Mouse (Mus musculus): ENCODE results near the gene Msi2. TPM values are rescaled to one million over a fixed set of nuclear protein-coding genes. Genes with fewer than 3 reads are reported as not detected.

Gene Msi2
- polyA plus RNA-seq, 1 experiment from 2014 or later, result 13.1 TPM

GRCm38 (mm10) chr11:88331722-88332121 is 386.6 kb downstream of the Msi2 start:
- 76% methylated on average over 8 of the region's 8 CpGs for WGBS
- ATAC-seq (ENCODE audit: insufficient number of reproducible peaks, low FRiP score, low TSS enrichment, low read depth), result no peak

GRCm38 (mm10) chr11:88330799-88331198 is 387.5 kb downstream of the Msi2 start:
- Histone ChIP-seq H3K4me2 (no peak overlapping the region), H3K4me1 (peaks cover 37% of the 10 kb centered on the region), H3K4me3 (no peak overlapping the region), H3K9me3 (no peaks in the 10 kb centered on the region), H3K27me3 (no peaks in the 10 kb centered on the region), H3K9ac (no peak overlapping the region), H3K36me3 (no peaks in the 10 kb centered on the region), H3K27ac (0 out of 2 replicates have a peak overlapping the region, but pooled peaks have one; percentile 6)
- ATAC-seq (ENCODE audit: insufficient number of reproducible peaks, low FRiP score, low TSS enrichment, low read depth), result no peak
- 43% methylated on average over 11 of the region's 11 CpGs for WGBS

More at GRCm38 (mm10) chr11:88331722-88332121, 386.6 kb downstream of the Msi2 start:
- H3K4me2 ChIP-seq, result no peak overlapping the region
- H3K36me3 ChIP-seq, result no peaks in the 10 kb centered on the region
- H3K9me3 ChIP-seq, result no peaks in the 10 kb centered on the region
- H3K27me3 ChIP-seq, result no peaks in the 10 kb centered on the region
- no peak overlapping the region for H3K27ac ChIP-seq
- no peak overlapping the region for H3K9ac ChIP-seq
- H3K4me1 ChIP-seq, result peaks cover 37% of the 10 kb centered on the region
- no peak overlapping the region for H3K4me3 ChIP-seq

DNA sequence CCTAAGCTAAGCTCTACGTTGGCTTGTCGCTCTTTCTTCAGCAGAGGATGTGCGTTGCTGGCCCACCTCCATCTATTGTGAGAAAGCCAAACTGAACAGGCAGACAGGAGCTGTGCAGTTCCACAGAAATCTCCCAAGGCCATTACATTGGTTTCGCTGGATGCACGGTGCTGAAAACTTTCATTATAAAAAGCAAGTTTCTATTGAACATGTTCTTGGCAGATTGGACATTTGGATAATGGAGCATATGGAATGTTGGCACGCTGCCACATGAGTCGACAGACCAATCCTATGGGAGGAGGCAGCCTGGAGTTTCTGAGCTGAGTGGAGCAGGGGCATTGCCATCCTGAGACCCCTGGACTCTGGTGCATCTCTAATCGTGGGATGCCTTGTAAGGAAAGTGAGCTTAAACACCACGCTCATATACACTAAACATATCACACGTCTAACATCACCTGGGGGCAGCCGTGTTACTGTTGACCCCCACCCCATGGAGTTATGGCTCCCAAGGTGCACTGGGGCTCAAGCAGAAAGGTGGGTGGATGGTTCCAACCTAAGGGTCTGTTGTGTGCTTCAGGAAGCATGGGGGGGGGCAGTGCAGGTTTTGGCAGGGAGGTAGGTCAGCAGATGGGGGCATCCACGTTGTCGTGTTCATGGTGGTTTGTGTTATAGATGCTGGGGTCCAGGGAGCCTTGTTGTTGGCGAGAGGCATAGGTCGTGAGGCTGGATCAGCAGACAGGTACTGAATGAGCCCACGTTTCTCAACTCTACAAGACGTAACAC is 389.3 kb downstream of the Msi2 start:
- Histone ChIP-seq H3K27me3 (no peaks in the 10 kb centered on the region), H3K4me1 (peaks cover 37% of the 10 kb centered on the region), H3K4me3 (no peak overlapping the region), H3K27ac (no peak overlapping the region), H3K9me3 (no peaks in the 10 kb centered on the region), H3K9ac (no peak overlapping the region), H3K4me2 (no peak overlapping the region), H3K36me3 (no peaks in the 10 kb centered on the region)
- WGBS, result 60% methylated on average over 17 of the region's 17 CpGs
- no peak for ATAC-seq (ENCODE audit: insufficient number of reproducible peaks, low FRiP score, low TSS enrichment, low read depth)

DNA sequence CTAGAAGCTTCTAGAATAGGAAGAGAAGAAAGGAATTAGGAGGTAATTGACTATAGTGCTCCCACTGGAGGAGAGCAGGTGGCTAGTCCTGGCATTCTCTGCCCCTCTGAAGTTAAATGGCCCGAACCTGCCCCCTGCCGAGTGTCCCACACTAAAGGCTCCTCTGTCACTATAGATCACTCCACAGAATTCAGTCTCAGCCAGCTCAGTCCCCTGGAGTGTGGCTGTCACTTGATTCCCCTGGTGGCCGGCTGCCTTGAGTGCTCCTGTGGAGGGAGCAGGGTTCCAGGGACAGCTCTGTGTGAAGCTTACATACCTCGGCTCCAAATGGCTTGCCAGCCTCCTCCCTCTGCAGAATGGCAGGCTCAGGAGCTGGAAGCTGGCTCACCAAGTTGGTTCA is 391.3 kb downstream of the Msi2 start:
- H3K4me2 ChIP-seq, result no peak overlapping the region
- 14% methylated on average over 4 of the region's 4 CpGs for WGBS
- H3K27ac ChIP-seq, result no peak overlapping the region
- ATAC-seq (ENCODE audit: insufficient number of reproducible peaks, low FRiP score, low TSS enrichment, low read depth), result no peak; the same call in 1 of the 2 replicates
- peaks cover 32% of the 10 kb centered on the region for H3K4me1 ChIP-seq
- no peak overlapping the region for H3K4me3 ChIP-seq
- no peaks in the 10 kb centered on the region for H3K36me3 ChIP-seq
- no peaks in the 10 kb centered on the region for H3K9me3 ChIP-seq
- no peak overlapping the region for H3K9ac ChIP-seq
- H3K27me3 ChIP-seq, result no peaks in the 10 kb centered on the region

GRCm38 (mm10) chr11:88318850-88319249 is 399.5 kb downstream of the Msi2 start:
- Histone ChIP-seq H3K4me2 (no peak overlapping the region), H3K27me3 (peaks cover 6% of the 10 kb centered on the region; the same call in 1 of the 2 replicates), H3K4me3 (no peak overlapping the region), H3K9ac (no peak overlapping the region), H3K4me1 (no peaks in the 10 kb centered on the region), H3K9me3 (no peaks in the 10 kb centered on the region), H3K36me3 (no peaks in the 10 kb centered on the region), H3K27ac (no peak overlapping the region)
- WGBS, result 67% methylated on average over 5 of the region's 5 CpGs
- ATAC-seq (ENCODE audit: insufficient number of reproducible peaks, low FRiP score, low TSS enrichment, low read depth), result no peak

DNA sequence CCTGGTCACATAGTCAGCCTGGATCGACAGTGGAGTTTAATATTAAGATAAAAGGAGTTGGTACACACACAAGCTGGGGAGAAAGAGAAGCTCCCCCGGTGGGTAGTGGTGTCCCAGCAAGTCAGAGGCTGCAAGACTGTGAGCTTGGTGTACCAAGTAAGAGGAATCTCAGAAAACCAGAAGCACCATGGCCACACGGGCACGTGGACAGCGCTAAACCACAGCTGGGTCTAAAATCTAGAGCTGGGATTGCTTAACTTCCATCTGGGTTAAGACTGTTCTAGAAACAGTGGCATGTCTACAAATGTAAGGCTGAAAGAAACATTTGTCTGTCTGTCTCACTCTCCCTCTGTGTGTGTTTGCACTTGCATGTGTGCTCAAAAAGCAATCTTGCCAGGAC is 402.9 kb downstream of the Msi2 start:
- 79% methylated on average over 5 of the region's 5 CpGs for WGBS
- no peaks in the 10 kb centered on the region for H3K36me3 ChIP-seq

GRCm38 (mm10) chr11:88314471-88314870 is 403.8 kb downstream of the Msi2 start:
- no peaks in the 10 kb centered on the region; the same call in 1 of the 2 replicates for H3K4me1 ChIP-seq
- H3K27ac ChIP-seq, result no peak overlapping the region
- H3K4me2 ChIP-seq, result no peak overlapping the region
- no peak for ATAC-seq (ENCODE audit: insufficient number of reproducible peaks, low FRiP score, low TSS enrichment, low read depth)
- H3K9ac ChIP-seq, result no peak overlapping the region
- no peaks in the 10 kb centered on the region for H3K9me3 ChIP-seq
- H3K27me3 ChIP-seq, result peaks cover 25% of the 10 kb centered on the region; the same call in 1 of the 2 replicates
- no peaks in the 10 kb centered on the region for H3K36me3 ChIP-seq
- H3K4me3 ChIP-seq, result no peak overlapping the region
- WGBS, result 56% methylated on average over 6 of the region's 6 CpGs

More for the DNA sequence above, 402.9 kb downstream of the Msi2 start:
- H3K9ac ChIP-seq, result no peak overlapping the region
- H3K4me1 ChIP-seq, result no peaks in the 10 kb centered on the region
- no peak overlapping the region for H3K27ac ChIP-seq
- H3K4me3 ChIP-seq, result no peak overlapping the region
- peaks cover 17% of the 10 kb centered on the region; the same call in 1 of the 2 replicates for H3K27me3 ChIP-seq
- no peak for ATAC-seq (ENCODE audit: insufficient number of reproducible peaks, low FRiP score, low TSS enrichment, low read depth)
- H3K4me2 ChIP-seq, result no peak overlapping the region
- H3K9me3 ChIP-seq, result no peaks in the 10 kb centered on the region

GRCm38 (mm10) chr11:88313512-88313911 is 404.8 kb downstream of the Msi2 start:
- WGBS, result 28% methylated on average over 8 of the region's 8 CpGs
- H3K9ac ChIP-seq, result no peak overlapping the region
- no peaks in the 10 kb centered on the region for H3K9me3 ChIP-seq
- H3K4me2 ChIP-seq, result no peak overlapping the region
- H3K4me1 ChIP-seq, result peaks cover 5% of the 10 kb centered on the region; the same call in 1 of the 2 replicates
- no peak overlapping the region for H3K27ac ChIP-seq
- H3K4me3 ChIP-seq, result no peak overlapping the region
- no peak for ATAC-seq (ENCODE audit: insufficient number of reproducible peaks, low FRiP score, low TSS enrichment, low read depth)
- H3K27me3 ChIP-seq, result peaks cover 25% of the 10 kb centered on the region; the same call in 1 of the 2 replicates
- H3K36me3 ChIP-seq, result no peaks in the 10 kb centered on the region

DNA sequence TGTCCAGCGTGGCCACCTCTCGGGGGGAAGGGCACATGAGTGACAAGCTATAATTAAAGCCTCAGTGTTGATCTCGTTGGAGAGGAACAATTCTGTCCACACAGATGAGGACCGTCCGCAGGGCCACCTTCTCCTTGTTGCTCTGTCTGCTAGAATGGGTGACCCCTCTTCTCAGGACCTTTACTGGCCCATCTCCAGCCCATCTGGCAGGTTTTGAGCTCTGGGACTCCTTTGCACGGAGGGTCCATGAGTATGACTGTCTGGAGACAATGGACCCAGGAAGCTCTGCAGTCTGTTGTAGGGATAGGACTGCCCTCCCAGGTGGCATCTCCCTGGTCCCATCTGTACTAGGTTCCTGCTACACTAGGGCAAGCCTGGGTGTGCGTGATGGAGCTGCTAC is 406.7 kb downstream of the Msi2 start:
- peaks cover 24% of the 10 kb centered on the region; the same call in 1 of the 2 replicates for H3K27me3 ChIP-seq
- no peak for ATAC-seq (ENCODE audit: insufficient number of reproducible peaks, low FRiP score, low TSS enrichment, low read depth)
- 71% methylated on average over 7 of the region's 7 CpGs for WGBS
- H3K4me1 ChIP-seq, result peaks cover 5% of the 10 kb centered on the region; the same call in 1 of the 2 replicates
- H3K4me2 ChIP-seq, result no peak overlapping the region
- H3K27ac ChIP-seq, result no peak overlapping the region
- H3K9ac ChIP-seq, result no peak overlapping the region
- no peaks in the 10 kb centered on the region for H3K36me3 ChIP-seq
- H3K4me3 ChIP-seq, result no peak overlapping the region
- no peaks in the 10 kb centered on the region for H3K9me3 ChIP-seq

DNA sequence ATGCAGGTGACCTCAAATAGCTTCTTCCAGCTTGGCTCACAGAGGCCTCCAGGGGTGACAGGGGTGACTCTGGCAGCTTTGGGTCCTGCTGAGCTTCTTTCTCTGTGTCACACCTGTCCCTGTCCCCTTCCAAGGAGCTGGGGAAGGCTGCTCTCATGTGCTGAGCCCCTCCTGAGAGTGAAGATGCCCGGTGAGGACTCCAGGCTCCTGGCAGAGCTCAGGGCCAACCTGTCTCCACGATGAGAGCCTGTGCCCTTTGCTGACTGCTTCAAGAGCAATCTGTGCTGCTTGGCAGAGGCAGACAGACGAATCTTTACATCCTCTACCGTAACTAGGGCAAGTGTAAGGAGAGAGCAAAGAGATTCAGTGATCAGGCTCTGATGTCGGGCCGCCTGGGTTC is 407.5 kb downstream of the Msi2 start:
- no peak for ATAC-seq (ENCODE audit: insufficient number of reproducible peaks, low FRiP score, low TSS enrichment, low read depth)
- WGBS, result 54% methylated on average over 6 of the region's 6 CpGs
- Histone ChIP-seq H3K27me3 (peaks cover 27% of the 10 kb centered on the region; the same call in 1 of the 2 replicates), H3K9ac (no peak overlapping the region), H3K9me3 (no peaks in the 10 kb centered on the region), H3K36me3 (no peaks in the 10 kb centered on the region), H3K27ac (no peak overlapping the region), H3K4me3 (no peak overlapping the region), H3K4me2 (no peak overlapping the region), H3K4me1 (peaks cover 5% of the 10 kb centered on the region; the same call in 1 of the 2 replicates)

GRCm38 (mm10) chr11:88309059-88309700 is 409.1 kb downstream of the Msi2 start:
- Histone ChIP-seq H3K9me3 (no peaks in the 10 kb centered on the region), H3K4me2 (no peak overlapping the region), H3K9ac (no peak overlapping the region), H3K27ac (no peak overlapping the region), H3K36me3 (no peaks in the 10 kb centered on the region), H3K4me1 (peaks cover 5% of the 10 kb centered on the region; the same call in 1 of the 2 replicates), H3K4me3 (no peak overlapping the region), H3K27me3 (peaks cover 25% of the 10 kb centered on the region; the same call in 1 of the 2 replicates)
- no peak for ATAC-seq (ENCODE audit: insufficient number of reproducible peaks, low FRiP score, low TSS enrichment, low read depth)
- 46% methylated on average over 10 of the region's 10 CpGs for WGBS
